Mouse (Mus musculus) ovary, adult 18-20 months (tissue): ENCODE data around the gene Tpp1.

Experiments used
- DNase-seq: peaks from one replicate; pipeline ENCODE4 v3.0.0; 2022; ENCODE audit warnings: low spot score, mixed read lengths

The Tpp1 gene

GRCm38 (mm10) chr7:105726144-105726979 lies 25.7 kb downstream of the Tpp1 start:
- no peak for DNase-seq

- no peak for DNase-seq
Observed at GRCm38 (mm10) chr7:105721916-105722315, 30.1 kb downstream of the Tpp1 start.

- no peak for DNase-seq
Observed at GRCm38 (mm10) chr7:105715366-105715765, 36.7 kb downstream of the Tpp1 start.

- DNase-seq: no peak
Observed at GRCm38 (mm10) chr7:105708733-105709132, 43.3 kb downstream of the Tpp1 start.

- no peak for DNase-seq
Observed at GRCm38 (mm10) chr7:105703816-105704215, 48.2 kb downstream of the Tpp1 start.

- no peak for DNase-seq
Observed at GRCm38 (mm10) chr7:105703184-105703583, 48.9 kb downstream of the Tpp1 start.
